Mouse (Mus musculus) erythroblast, embryonic 14.5 days (primary cell): ENCODE data around the gene Omt2b.

ENCODE experiments used
- GATA1 ChIP-seq: IDR thresholded peaks from 2 replicates; pipeline ENCODE4 v1.6.1; 2012; ENCODE audit warnings: low read length, inconsistent platforms, mixed read lengths
- TAL1 ChIP-seq: IDR thresholded peaks from 3 replicates; pipeline ENCODE4 v1.6.1; 2012; ENCODE audit warnings: low read length, inconsistent platforms, mixed read lengths

DNA sequence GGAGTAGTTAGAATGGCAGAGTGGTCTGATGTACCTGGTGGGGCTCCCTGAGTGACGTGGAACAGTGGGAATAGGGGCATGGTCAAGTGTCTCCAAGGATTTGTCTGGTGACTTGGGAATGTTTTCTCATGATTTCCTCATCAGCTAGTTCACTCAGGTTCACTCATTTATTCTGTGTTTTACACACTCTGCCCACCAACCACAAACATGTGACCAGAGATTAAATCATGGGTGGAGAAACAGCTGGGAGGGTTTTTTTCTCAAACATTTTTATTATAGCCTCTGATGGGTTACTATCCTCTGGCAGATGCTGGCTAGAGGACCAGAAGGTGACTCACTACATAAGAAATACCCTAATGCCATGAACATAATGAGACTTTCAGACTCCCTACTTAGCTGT is 29.2 kb upstream of the Omt2b start:
- TF ChIP-seq TAL1 (no peak), GATA1 (no peak)
